In the genomic region with DNA sequence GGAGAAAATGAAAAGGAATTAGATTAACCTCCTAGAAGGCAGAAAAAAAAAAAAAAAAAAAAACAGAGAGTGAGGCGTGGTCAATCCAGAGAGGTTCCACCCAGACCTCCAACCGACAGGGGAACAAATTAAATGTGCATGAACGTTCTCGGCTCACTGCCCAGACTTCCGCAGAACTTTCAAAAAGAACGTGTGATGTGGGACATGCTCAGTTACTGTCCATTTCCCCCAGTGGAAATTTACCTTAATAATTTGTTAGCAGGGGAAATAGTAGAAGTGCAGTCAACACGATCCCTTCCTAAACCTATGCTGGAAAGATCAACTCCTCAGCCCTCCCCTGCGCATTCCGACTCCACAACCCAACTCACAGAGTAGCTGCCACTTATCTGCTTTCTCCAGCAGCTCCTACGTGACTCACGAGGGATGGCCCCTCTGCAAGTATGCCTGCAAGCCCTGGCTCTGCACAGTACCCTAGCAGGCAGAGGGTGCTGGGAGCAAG, we compare ENCODE assay signal across 8 mouse cellular contexts. TPM values are rescaled to one million over a fixed set of nuclear protein-coding genes. Genes with fewer than 3 reads are reported as not detected.
DNase-seq lines count a peak whose midpoint lies in the region; ATAC-seq lines count a peak whose summit lies in the region.

No protein-coding gene starts in this region.

- DNase-seq in left cerebral cortex, postnatal 4 days = peak; percentile 34
- no peak for DNase-seq in left cerebral cortex, postnatal 36 days (ENCODE audit: low spot score in 2 of 2)
- peak; percentile 40 to 63 for DNase-seq in heart, adult 18-20 months
- DNase-seq in kidney, postnatal 14 days = peak; percentile 81
- DNase-seq in layer of hippocampus, adult 18-20 months (ENCODE audit: low spot score in 2 of 2) = no peak
- no peak for DNase-seq in ovary, adult 18-20 months (ENCODE audit: low spot score)

- intact Hi-C loops in left cerebral cortex, postnatal 4 days (cut with DNase I) = no loop called here
- intact Hi-C loops in left cerebral cortex, postnatal 36 days (cut with DNase I) = no loop called here

- peak; percentile 86 for ATAC-seq in megakaryocyte progenitor cell, adult 5-6 weeks (replicated peaks; ENCODE audit: poor library complexity)
- no peak for ATAC-seq in monocyte, adult 5-6 weeks (replicated peaks; ENCODE audit: insufficient number of reproducible peaks, low FRiP score, low TSS enrichment, poor library complexity, severe bottlenecking)

RNA-seq across cellular contexts. Expression of a gene that starts 35.1 kb away (rescaled TPM):
- 10 to 100 TPM; 20.4 to 21.2 TPM for total RNA-seq in left cerebral cortex, postnatal 4 days (2021)
- 10 to 100 TPM; 16.9 to 20.2 TPM for total RNA-seq in left cerebral cortex, postnatal 36 days (2021)
- 1 to 10 TPM; 7.8 to 8.1 TPM for total RNA-seq in heart, adult 18-20 months (2021)
- 1.1 and 4.0 TPM in 2 replicates for total RNA-seq in megakaryocyte progenitor cell, adult 5-6 weeks (2015)
- total RNA-seq in megakaryocyte progenitor cell, adult 5-6 weeks (2017) = 1.2 and 1.6 TPM in 2 replicates
- 10 to 100 TPM; 24.7 to 27.0 TPM for total RNA-seq in layer of hippocampus, adult 18-20 months (2021)
- 5.4 to 17.1 TPM (median 7.9 TPM) in 3 replicates for total RNA-seq in monocyte, adult 5-6 weeks (2017)

Comparison
In these comparisons a context has a peak if more than half of its experiments do, and no peak if none do; other contexts are left out.
1. DNase-seq: peak in left cerebral cortex, postnatal 4 days (single experiment), heart, adult 18-20 months (2 of 2) and kidney, postnatal 14 days (single experiment); none in left cerebral cortex, postnatal 36 days (0 of 2), layer of hippocampus, adult 18-20 months (0 of 2) and ovary, adult 18-20 months (single experiment).